Mouse (Mus musculus): ENCODE data around the gene Fam24a. TPM values are rescaled to one million over a fixed set of nuclear protein-coding genes. Genes with fewer than 3 reads are reported as not detected.

Fam24a gene
- total RNA-seq, 2 experiments from 2014 or later = not detected

Other genes starting within 250 kb of the Fam24a start
- gene 4933402N03Rik, start 187.6 kb upstream of the Fam24a start, total RNA-seq (2021) = not detected
- gene 5430419D17Rik, start 159.5 kb upstream of the Fam24a start, total RNA-seq (2021) = not detected
- under 1 TPM; 0.19 to 0.31 TPM for gene Cuzd1, start 11.6 kb upstream of the Fam24a start, total RNA-seq (2021)
- not detected for gene Fam24b, start 4.3 kb upstream of the Fam24a start, total RNA-seq (2021)
- 10 to 100 TPM; 17.4 to 18.5 TPM for gene 2310057M21Rik, start 28.9 kb downstream of the Fam24a start, total RNA-seq (2021)
- 10 to 100 TPM; 35.7 to 37.9 TPM for gene Pstk, start 37.3 kb downstream of the Fam24a start, total RNA-seq (2021)
- gene Ikzf5, start 76.7 kb downstream of the Fam24a start, total RNA-seq (2021) = 10 to 100 TPM; 20.8 to 22.2 TPM
- 100 to 1,000 TPM; 120 to 130 TPM for gene Acadsb, start 76.7 kb downstream of the Fam24a start, total RNA-seq (2021)
- gene Hmx3, start 209.0 kb downstream of the Fam24a start, total RNA-seq (2021) = not detected
- not detected for gene Hmx2, start 214.9 kb downstream of the Fam24a start, total RNA-seq (2021)
- gene Bub3, start 226.4 kb downstream of the Fam24a start, total RNA-seq (2021) = 10 to 100 TPM; 28.9 to 32.8 TPM

All from gastrocnemius, postnatal 25 days (tissue).